Mouse (Mus musculus) layer of hippocampus, adult 9-10 months (tissue): ENCODE measurements around the gene Arhgap11a.

Experiments used
- DNase-seq: peaks from one replicate; pipeline ENCODE4 v3.0.0; 2022; ENCODE audit warnings: low spot score

Gene Arhgap11a

DNA sequence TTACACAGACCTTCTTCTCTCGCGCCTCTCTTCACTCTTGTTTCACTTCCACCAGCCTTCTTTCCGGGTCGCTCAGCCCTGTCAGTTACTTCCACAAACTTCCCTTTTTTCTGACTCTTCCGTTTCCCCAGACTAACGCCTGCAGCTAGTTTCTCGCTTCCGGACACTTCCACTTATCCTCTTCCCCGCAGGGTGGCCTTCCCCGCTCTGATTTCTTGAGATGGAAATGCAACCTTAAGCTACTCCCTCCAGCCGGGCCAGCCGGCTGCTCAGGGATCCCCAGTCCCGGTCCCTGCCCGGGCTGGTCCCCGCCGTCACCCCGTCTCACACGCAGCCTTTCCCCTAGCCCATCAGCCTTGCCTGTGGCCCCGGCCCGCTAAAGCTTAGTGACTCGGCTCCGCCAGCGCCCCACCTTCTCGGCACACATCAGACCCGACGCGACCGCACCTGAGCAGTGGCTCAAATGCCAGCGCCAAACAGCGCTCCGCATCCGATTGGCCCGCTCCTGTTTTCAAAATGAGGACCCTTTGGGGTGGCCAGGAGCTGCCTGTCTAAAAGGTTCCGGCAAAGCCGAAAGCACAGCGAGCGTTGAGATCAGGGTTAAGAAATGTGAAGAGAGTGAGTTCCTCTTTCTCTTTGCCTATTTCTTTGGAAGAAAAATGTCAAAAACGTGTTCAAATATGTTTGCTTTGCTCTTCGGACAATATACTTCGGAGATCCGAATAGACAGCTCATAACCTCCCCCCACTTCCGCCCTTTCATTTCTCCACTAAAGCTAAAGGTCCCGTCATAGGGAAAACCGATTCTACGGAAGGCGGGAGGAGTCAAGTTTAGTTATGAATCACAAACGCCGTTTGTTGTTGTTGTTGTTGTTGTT lies at the start of gene Arhgap11a:
Gene Arhgap11a (minus strand): TSS at position 417 of the 877 bp plus-strand sequence.
- peak; percentile 96 for DNase-seq

DNA sequence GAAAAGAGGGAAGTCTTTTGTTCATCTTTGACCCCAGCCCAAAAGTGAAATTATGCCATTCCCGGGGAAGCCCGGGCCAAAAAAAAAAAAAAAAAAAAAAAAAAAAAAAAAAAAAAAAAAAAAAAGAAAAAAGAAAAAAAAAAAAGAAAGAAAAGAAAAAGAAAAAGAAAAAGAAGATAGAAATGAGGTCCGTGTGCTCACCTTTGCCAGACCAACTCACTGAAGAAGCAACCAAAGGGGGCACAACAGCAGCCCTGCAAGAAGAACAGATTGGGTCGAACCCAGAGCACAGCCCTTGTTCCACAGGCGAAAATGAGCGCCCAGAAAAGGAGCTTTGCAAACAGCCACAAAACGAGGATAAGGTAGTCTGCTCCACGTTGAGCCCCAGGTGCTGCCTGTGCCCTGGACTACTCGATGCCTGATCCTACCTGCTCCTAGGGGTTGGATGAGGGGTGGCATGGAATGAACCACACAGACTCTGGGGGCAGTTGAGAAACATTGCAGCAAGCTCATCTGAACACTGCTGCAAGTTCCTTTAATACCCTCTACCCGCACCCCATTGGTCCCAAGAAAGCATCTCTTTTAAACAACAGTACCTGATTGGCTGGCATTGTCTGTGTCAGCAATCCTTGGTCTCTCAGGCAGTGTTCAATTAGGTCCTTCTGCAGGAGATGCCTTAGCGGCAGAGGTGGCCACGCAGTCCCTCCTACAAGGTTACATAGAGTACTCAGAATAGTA lies 45.1 kb upstream of the Arhgap11a start:
- DNase-seq = no peak

DNA sequence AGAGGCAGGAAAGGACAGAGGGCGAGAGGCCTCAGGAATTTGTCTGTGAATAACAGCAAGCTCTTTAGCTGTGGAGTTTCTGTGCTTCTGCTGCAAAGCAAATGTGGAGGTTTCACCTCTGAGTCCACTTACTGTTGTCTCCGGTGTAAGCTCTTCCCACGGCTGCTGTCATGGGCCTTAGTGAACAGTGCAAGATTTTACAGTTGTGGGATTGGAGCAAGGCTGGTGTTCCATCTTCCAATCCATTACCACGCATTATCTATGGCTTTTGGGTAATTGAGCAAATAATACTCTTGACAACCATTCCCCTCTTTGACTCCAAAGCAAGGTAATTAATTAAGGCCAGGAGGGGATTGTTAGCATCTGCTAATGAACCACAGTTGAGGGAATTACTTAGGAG lies 38.7 kb upstream of the Arhgap11a start:
- DNase-seq = no peak

DNA sequence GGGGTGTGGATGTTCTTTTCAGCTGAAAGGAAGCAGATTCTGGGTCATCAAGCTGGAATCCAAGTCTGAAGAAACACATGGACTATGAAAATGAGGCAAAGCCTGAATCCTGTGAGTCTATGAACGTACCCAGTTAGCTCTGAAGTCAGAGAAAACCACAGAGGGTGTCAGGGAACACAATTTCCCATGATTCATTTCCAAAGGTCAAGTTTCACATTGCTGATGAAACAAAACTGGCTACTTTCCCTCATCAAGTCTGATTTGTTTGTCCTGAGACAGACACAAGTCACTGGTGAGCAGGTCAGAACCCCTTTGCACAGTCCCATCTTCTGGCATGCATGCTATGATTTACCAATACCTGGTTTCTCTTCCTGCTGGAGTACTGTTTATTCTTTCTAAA lies 37.6 kb upstream of the Arhgap11a start:
- DNase-seq = no peak

DNA sequence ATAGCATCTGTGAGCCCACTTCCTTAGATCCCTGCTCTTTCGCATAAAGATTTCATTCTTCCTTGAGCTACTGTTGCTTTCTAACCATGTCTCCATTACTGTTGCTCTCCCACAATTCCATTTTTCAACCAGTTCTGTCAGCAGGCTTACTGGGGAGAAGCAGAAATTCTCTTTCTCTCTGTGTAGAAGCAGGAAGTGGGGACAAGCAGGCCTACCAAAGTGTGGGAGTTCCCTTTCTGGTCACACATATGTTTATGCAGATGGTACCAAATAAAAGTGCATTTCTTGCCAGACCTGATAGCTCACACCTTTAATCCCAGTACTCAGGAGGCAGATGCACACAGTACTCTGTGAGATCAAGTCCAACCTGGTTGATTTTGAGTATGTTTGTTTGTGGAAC lies 21.7 kb upstream of the Arhgap11a start:
- DNase-seq = no peak

DNA sequence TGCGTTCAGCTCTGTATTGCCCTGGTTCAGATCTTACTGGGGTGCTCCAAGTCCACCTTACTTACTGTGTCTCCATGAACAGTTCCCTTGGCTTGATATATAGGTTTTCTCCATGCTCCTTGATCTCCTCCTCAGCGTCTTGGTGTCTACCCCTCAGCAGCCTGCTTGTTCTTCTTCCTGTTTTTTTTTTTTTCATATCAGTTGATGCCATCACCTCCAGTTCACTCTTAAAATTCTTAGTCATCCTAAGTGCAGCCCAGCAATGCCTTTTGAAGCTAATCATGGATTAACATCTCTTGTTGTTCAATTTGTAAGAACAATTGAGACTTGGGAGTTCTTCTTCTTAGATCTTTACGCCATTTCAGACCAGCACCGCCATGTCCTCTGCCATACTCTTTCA lies 19.9 kb upstream of the Arhgap11a start:
- no peak for DNase-seq

DNA sequence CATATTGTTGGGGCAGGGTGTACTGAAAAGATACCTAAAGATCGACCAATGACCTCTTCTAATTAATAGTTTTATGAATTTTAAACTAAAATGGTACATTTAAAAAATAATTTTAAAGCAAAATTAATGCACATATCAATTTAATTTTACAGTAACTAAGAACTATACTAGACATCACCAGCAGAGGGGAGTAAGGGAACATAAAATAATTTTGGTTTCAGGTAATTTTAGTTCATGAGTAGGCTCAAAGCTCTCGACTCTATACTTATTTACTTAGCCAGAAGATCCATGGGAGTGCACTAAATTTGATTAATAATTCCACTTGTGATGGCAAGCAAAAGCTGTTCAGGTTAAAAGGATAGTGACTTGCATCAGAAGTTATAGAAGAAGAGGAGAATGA lies 17.7 kb upstream of the Arhgap11a start:
- DNase-seq = peak; percentile 41

DNA sequence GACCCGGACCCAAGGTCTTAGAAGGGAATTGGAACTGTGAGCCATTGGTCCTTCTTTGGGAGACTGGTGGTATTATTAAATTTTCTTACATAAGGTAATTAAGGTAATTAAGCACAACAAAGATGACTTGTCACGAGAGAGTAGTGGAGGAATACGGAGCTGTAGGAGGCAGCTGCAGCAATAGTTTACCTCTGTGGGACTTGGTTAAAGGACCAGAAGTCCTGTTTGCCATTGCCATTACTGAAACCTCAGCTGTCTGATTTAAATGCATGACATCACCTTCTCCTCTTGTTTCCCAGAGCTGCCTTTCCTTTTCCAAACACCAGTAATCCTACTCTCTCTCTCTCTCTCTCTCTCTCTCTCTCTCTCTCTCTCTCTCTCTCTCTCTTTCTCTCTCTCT lies 680 bp upstream of the Arhgap11a start:
- DNase-seq = no peak

DNA sequence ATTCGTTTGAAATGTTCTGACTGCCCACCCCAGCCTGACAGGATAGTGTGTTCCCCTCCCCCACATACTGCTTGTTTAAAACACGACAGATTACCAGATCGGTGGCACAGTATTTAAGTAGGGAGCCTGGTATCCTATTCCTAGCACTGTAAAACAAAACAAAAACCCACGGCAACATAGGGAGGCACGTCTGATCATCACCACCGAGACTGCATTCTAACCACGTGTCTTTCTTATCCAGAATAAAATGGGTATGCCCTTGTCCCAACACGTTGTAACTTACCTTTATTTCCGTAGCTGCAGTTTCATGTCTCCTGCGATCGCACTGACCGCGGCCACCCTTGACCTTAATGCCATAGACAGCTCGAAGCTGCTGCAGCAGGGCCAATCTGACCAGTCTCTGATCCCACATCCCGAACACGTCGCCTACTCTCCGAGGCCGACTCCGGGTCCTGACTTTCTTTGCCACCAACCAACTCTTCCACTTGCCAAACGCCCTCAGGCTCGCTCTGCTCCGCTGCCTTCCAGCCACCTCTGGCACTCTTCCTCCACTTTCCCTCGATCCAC lies 700 bp downstream of the Arhgap11a start:
- DNase-seq = no peak

DNA sequence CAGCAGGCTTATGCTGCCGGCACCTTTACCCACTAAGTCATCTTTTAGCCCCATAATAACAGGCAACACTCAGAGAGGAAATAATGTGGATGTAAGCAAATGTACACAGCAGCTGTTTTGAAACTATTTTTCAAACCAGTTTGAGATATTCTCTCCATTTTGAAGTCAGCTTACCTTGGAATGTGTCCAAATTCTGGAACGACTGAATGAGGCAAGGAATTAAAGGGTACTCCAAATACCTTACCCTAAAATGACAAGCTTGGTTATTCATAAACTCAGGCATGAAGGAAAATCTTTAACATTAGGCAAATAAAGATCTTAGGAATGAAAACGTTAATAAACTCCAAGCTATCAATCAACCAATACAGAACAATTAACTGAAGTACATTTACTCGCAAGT lies 3.4 kb downstream of the Arhgap11a start:
- DNase-seq = no peak

DNA sequence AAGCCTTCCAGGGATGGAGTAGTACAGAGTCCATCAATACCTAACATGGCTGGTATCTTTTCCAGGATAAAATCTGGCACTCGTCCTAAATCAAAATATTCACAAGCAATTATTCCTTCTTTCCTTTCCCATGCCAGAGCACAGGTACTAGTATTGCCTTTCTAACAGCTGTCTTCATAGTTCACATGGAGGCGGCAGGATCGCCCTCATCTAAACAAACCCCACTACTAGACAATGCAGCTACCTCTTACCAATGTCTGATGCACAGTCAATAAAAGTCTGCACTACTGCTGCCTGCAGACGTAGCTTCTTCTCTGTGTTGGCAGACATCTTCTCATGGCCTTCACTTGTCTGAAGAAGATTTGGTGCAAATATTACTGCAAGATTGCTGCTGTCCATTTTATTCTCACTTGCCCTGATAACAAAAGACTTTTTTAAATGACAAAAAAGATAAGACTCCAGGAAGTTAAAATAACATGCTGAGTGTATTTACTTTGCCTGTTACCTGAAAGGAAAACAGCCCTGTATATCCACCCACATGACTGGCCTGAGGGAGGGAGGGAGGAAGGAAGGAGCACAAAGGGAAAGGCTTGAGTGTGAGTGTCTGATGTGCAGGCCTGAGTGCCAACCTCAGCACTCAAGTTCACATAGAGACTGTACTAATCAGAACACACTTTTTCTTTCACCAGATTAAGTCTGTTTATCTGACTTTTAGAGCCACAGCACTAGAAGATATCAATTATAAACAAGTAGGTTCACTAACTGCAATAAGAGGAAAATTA lies 6.6 kb downstream of the Arhgap11a start:
- no peak for DNase-seq

DNA sequence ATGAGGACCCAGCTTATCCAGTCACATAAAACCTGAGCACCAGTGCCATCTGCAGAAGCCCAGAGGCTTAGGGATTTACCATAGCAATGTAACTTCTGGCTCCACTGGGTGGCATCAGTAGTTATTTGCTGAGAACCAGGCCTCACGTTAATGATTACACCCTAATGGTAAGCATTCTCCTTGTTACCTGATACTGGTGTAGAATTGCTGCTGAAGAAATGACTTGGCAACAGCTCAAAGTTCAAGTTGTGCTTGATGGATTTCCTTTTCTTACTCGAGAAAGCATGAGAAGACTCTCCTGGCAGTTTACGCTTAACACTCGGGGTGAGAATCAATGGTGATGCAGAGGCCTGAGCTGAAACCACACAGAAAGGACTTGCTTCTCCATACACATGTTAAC lies 9.0 kb downstream of the Arhgap11a start:
- DNase-seq = no peak

DNA sequence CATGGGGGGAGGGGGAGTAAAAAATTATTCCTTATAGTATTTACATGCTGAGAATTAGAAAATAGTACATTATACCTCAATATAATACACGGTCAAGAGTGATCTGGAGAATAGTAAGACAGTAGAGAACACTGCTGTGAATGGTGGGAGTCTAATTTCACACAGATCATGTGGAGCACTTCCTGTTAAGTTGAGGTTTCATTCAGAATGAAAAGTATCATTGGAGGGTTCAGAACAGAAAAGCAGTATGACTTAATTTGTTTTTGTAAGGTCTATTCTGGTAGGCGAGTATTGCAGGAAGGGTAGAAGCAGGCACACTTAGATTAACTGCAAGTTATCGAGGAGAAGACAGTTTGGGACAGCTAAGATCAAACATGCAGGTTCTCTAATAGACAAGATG lies 13.2 kb downstream of the Arhgap11a start:
- DNase-seq = no peak

DNA sequence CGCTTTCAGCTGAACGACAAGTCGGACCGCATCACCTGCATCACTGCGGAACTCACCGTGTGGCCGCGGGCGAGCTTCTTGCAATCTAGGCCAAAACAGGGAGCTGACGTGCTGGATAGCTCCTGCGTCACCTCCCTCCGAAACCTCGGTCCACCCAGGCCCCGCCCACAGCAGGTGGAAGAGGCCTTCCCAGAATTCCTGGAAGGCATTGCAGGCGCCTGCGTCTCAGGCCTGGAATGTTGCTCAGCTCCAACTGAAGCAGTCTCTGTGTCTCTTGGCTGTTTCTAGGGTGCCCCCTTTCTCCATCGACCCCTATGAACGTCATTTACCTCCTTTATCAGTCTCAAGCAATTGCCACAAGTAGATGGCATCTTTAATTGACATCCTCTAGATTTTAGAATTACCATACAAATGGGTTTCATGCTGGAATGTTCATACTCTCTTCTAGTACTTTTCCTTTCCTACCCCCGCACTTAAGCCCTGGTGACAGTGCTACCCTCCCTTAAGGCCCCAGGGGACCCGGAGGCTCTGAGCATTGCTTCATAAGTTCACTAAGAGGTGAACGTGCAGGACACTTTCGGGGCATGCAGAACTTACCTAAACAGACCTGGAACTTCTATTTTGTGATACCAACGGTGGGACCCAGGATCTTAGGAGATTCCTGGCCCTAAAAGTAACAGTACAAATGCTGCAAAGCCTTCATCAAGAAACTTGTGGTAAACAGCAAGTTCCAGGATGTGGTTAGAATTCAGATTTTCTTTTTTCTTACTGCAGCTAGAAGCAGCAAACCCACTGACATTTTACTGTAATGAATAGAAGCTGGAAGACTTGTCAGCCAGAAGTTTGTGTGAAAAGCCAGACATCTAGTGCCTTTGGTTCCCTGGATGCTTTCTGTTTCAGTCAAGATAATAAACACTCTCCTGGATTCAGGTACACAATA lies 19.2 kb downstream of the Arhgap11a start, which contains the start of gene Scg5:
Gene Scg5 (minus strand): TSS at position 179 of the 940 bp plus-strand sequence.
- DNase-seq = no peak

DNA sequence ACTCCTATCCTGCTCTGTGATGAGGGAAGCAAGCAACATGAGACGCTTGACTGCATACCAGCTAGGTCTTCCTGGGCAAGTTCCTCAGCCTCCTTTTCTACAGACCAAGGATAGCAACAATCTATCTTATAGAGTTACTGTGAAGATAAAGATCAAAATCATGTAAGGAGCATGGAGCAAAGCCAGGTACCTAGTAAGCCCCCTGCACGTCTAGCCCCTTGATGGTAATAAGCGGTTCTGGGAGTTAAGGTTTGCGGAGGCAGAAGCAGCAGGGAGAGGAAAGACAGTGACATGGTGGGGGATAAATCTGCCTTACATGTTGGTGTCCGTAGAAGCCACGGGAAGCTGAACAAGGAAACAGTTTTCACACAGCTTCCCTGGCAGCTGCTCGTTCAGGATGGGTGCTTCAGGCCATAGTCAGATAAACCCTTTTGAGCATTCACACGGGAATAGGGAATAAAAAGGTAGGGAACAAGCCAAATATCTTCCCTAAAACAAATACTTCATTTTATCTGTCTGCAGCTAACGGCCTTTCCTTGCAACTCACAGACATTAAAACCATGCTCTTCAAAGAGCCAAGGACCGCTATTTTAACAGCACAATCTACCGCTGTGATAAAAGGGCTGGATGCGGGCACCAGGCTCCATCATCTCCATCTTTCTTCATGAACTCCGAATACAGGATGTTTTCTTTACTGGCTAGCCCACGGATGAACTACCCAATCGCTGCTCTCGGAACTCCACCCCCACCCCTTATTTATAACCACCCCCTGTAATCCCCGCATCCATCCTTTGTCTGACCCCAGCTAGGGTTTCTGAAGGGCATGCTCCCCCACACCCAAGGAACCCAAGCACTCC lies 20.1 kb downstream of the Arhgap11a start:
- DNase-seq = no peak

DNA sequence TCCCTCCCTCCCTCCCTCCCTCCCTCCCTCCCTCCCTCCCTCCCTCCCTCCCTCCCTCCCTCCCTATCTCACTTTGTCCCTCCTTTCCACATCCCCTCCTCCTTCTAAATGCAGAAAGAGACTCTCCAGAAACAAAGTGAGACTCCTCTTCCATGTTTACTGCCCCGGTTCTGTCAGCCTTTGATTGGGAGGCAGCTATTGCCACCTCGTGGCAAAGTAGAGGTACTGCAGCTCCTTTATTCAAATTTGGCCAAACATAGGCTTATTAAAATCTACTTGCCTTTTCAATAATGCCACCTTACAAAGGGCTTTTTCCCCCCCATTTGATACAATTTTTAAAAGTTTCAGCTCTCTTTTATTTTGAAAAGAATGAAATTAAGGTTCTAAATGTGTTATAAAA lies 24.6 kb downstream of the Arhgap11a start:
- DNase-seq = no peak

DNA sequence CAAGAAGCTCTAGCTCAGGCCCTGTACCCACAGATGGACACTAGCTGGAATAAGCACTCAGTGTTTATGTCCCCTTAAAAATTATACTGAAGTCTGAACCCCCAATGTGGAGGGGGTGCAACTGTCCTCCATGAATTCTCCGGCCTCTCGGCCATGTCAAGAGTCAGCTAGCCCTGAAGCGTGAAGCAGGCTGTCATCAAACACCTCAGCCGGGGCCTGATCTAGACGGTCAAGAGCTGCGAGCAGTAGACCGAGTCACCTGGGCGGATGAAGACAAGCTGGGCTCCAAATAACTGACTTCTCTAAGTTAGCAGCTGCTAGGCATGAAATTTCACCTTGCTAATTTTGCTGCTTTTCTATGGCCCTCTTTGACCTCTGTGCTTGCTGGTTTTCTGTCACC lies 26.1 kb downstream of the Arhgap11a start:
- DNase-seq = no peak

DNA sequence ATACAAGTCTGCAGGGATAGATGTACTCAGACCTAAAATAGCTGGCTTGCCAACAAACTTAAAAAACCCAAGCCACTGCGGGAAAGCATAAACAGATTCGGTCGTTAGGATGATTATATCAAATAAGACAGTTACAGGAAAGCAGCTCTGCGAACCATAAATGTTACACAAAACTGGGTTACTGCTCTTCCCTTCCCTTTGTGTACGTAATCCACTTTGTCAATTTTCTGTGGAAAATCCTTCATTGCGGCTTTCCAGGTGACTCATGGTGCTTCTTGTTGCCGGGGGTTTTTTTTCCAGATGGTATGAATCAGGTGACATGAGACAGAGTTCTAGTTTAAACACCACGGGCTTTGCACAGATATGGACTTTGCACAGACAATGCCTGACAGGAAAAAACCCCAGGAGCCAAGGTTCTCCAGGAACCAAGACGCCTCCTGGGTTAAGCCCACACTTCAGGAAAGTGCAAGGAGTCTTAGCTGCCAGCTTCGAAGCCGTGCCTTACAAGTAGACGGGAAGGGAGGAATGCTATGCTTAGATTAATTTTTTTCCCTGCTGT lies 27.2 kb downstream of the Arhgap11a start:
- no peak for DNase-seq

DNA sequence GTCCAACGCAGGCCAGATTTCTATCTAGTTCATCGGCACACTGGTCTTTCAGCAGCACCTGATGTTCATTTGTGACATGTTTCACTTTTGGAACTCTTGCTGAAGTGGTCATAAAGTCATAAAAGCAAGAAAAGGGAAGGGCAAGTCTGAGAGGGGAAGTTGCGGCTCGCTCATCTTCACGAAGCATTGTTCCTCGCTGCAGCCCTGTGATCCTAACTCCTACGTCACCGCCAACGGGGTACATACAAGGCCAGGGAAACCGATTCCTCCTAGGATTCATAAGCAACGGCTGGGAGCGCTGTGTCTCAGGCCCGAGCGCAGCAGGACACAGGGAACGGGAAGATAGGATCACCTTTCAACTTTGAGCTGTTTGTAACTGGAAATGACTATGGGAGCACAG lies 28.3 kb downstream of the Arhgap11a start:
- DNase-seq = no peak
